Mouse (Mus musculus): Measurements from ENCODE around the gene Gp1bb. TPM values are rescaled to one million over a fixed set of nuclear protein-coding genes. Genes with fewer than 3 reads are reported as not detected.

The Gp1bb gene
- polyA plus RNA-seq, 1 experiment from 2014 or later, result 7.4 TPM

DNA sequence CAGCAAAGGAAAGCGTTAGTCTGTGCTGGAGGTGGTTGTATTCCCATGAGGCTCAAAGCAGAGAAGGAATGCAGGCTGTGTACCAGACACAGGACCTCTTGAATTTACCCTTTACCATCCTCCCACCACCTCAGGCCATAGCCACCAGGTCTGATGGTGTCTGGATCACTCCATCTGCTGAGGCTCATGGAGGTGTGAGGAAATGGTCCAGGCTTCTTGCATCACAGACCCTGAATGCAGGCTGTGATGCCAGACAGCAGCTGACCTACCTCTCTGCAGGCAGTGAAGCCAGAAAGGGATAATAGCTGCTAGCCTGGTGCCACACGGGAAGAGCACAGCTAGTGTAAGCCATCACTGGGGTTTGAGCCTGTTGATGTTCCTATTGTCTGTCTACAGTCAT, 16.2 kb upstream of the Gp1bb start:
- Histone ChIP-seq H3K4me3 (no peak overlapping the region), H3K4me1 (no peaks in the 10 kb centered on the region), H3K9me3 (no peaks in the 10 kb centered on the region), H3K27ac (no peak overlapping the region), H3K36me3 (no peaks in the 10 kb centered on the region), H3K27me3 (ENCODE audit: insufficient read depth, poor library complexity, severe bottlenecking) (peaks cover 15% of the 10 kb centered on the region; the same call in 1 of the 2 replicates)
- 53% methylated on average over 2 of the region's 2 CpGs for WGBS
- DNase-seq (ENCODE audit: low spot score), result peak; percentile 64

DNA sequence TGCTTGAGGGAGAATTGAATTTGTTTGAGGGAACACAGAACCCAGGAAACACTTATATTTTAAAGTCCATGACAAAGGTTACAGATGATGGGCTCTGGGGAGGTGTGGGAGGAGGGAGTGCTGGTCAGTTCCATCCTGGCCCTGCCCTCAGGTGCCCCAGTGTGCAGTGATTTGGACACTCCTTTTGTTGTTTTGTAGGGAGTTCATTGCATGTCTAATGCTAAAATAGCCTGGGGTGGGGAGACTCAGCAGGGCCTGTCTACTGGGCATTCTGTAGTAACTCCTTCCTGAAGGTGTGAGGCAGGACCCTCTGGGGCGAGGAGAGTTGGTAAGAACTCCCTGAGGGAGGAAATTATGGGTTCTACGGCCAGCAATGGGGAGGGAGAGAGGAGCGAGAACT, 14.6 kb upstream of the Gp1bb start:
- DNase-seq (ENCODE audit: low spot score), result peak; percentile 59
- H3K4me1 ChIP-seq, result no peaks in the 10 kb centered on the region
- H3K4me3 ChIP-seq, result no peak overlapping the region
- 57% methylated on average over 3 of the region's 3 CpGs for WGBS
- H3K9me3 ChIP-seq, result no peaks in the 10 kb centered on the region
- H3K36me3 ChIP-seq, result no peaks in the 10 kb centered on the region
- H3K27me3 ChIP-seq (ENCODE audit: insufficient read depth, poor library complexity, severe bottlenecking), result peaks cover 29% of the 10 kb centered on the region; the same call in 1 of the 2 replicates
- H3K27ac ChIP-seq, result no peak overlapping the region

DNA sequence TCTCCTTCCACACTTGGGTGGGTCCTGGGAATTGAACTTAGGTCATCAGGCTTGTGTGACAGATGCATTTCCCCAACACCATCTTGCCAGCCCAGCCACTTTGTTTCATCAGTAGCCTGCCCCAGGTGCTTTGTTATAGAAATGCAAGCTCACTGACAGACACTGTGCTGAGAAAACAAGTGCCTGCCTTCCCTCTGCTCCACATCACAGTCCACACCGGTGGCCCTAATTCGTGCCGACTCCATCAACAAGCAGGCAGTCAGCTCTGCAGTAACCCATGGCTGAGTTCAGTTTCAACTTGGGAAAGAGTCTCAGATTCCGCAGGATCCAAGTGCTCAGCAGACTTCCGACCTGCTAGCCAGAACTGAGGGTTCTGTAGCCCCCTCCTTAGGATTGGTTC, 14.2 kb upstream of the Gp1bb start:
- Histone ChIP-seq H3K4me1 (no peaks in the 10 kb centered on the region), H3K27ac (no peak overlapping the region), H3K9me3 (no peaks in the 10 kb centered on the region), H3K27me3 (ENCODE audit: insufficient read depth, poor library complexity, severe bottlenecking) (peaks cover 33% of the 10 kb centered on the region), H3K36me3 (no peaks in the 10 kb centered on the region), H3K4me3 (no peak overlapping the region)
- peak; percentile 64 for DNase-seq (ENCODE audit: low spot score)
- 77% methylated on average over 5 of the region's 5 CpGs for WGBS

DNA sequence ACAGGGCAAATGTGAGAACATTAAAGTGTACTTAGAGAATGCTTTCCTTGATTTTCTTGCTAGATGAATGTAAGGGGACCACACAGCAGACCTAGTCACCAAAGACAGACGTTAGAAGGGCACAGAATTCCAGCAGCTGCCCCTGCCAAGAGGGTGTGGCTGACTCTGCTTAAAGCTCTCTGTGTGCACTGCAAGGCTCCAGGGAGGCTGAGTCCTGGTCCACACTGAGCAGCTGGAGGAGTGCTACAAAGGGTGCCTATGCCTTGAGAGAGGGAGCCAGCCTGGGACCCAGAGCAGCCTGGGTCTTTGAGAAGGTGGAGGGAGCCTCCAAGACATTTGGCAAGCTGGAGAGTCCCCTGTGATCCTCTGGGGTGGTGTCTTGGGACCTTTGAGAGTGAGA, 11.1 kb upstream of the Gp1bb start:
- H3K27ac ChIP-seq, result no peak overlapping the region
- H3K27me3 ChIP-seq (ENCODE audit: insufficient read depth, poor library complexity, severe bottlenecking), result peaks cover 61% of the 10 kb centered on the region
- no peak overlapping the region for H3K4me3 ChIP-seq
- 17% methylated on average over 1 of the region's 1 CpGs for WGBS
- H3K9me3 ChIP-seq, result no peaks in the 10 kb centered on the region
- peaks cover 12% of the 10 kb centered on the region for H3K4me1 ChIP-seq
- no peak for DNase-seq (ENCODE audit: low spot score)
- no peaks in the 10 kb centered on the region for H3K36me3 ChIP-seq

DNA sequence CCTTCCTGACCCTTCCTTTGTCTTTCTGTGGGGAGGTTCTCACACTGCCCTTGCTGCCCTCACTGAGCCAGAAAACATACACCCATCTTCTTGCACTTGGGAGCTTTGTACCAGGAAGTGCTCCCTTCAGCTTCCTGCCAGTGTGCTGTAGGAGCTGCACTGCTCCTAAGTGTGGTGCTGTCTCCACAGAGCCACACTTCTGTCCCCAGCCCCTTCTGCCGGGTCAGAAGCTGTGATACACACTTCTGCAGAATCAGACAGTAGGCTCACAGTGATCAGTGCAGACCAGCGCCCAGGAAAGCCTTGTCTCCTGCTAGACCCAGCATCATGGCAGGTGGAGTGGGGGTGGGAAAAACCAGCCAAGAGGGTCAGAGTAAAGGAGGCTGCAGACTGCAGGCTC, 10.6 kb upstream of the Gp1bb start:
- WGBS, result 48% methylated on average over 2 of the region's 2 CpGs
- no peak for DNase-seq (ENCODE audit: low spot score)
- Histone ChIP-seq H3K27ac (no peak overlapping the region), H3K9me3 (no peaks in the 10 kb centered on the region), H3K27me3 (ENCODE audit: insufficient read depth, poor library complexity, severe bottlenecking) (peaks cover 66% of the 10 kb centered on the region), H3K4me3 (no peak overlapping the region), H3K4me1 (peaks cover 12% of the 10 kb centered on the region), H3K36me3 (no peaks in the 10 kb centered on the region)

DNA sequence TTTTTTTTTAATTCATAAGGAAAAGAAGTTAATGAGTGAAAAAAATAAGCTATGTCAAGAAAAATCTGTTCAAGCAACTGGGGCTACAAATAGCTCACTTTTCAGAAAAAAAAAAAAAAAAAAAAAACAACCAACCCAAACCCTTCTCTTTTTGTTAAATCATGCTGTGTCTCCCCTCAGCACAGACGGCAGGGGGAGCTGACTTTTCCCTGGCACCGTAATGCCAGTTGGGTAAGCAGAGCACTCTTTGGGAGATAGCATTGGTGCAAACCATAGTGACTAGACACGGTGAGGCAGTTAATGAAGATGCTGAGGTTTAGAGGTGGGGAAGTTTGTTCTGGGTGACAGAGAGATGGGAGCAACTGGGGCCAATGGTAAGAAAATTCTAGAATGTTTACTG, 9.9 kb upstream of the Gp1bb start:
- H3K36me3 ChIP-seq, result no peaks in the 10 kb centered on the region
- DNase-seq (ENCODE audit: low spot score), result no peak
- H3K27ac ChIP-seq, result no peak overlapping the region
- H3K4me3 ChIP-seq, result no peak overlapping the region
- H3K4me1 ChIP-seq, result peaks cover 12% of the 10 kb centered on the region
- WGBS, result 66% methylated on average over 3 of the region's 3 CpGs
- peaks cover 74% of the 10 kb centered on the region for H3K27me3 ChIP-seq (ENCODE audit: insufficient read depth, poor library complexity, severe bottlenecking)
- H3K9me3 ChIP-seq, result no peaks in the 10 kb centered on the region

DNA sequence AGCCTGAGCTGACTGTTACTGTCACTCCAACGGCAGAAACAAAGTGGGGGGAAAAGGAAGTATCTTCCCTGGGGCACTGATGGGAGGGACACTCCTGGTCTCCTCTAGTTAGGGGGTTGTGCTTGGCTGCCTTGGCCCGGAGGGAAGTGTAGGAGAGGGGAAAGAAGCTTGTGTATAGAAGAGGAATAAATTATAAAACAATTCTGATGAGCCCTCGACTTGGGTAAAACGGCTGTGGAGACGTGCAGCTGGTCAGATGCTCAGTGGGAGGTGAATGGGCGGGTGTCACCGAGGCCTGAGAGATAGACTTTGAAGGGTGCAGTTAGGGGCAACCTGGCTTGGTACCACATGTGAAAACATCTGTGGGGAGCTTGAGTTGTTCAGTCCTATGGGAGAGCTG, 8.9 kb upstream of the Gp1bb start:
- WGBS, result 66% methylated on average over 7 of the region's 7 CpGs
- no peak overlapping the region for H3K4me3 ChIP-seq
- DNase-seq (ENCODE audit: low spot score), result no peak
- H3K9me3 ChIP-seq, result no peaks in the 10 kb centered on the region
- peaks cover 19% of the 10 kb centered on the region for H3K4me1 ChIP-seq
- H3K36me3 ChIP-seq, result no peaks in the 10 kb centered on the region
- H3K27me3 ChIP-seq (ENCODE audit: insufficient read depth, poor library complexity, severe bottlenecking), result peaks cover 74% of the 10 kb centered on the region
- no peak overlapping the region for H3K27ac ChIP-seq

DNA sequence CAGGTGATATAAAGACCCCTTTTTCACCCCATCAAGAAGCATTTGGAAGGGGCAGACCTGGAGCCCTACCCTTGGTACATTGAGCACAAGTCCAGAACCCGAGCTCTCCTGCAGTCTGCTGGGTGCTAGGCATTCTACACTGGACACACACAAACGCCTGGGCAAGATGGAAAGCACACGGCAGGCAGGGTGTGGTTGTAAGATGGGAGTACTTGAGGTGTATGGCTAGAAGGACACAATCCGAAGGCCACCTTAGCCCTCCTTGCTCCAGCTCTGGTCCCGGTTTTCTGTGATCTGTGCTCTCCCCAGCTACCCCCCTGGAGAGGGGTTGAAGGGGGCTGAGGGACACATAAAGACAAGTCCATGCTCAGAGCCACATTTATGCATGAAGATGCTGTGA, 8.1 kb upstream of the Gp1bb start:
- Histone ChIP-seq H3K4me1 (peaks cover 27% of the 10 kb centered on the region), H3K4me3 (peak overlapping the region; percentile 74), H3K9me3 (no peaks in the 10 kb centered on the region), H3K27ac (no peak overlapping the region), H3K36me3 (no peaks in the 10 kb centered on the region), H3K27me3 (ENCODE audit: insufficient read depth, poor library complexity, severe bottlenecking) (peaks cover 80% of the 10 kb centered on the region)
- 45% methylated on average over 5 of the region's 5 CpGs for WGBS
- no peak for DNase-seq (ENCODE audit: low spot score)

DNA sequence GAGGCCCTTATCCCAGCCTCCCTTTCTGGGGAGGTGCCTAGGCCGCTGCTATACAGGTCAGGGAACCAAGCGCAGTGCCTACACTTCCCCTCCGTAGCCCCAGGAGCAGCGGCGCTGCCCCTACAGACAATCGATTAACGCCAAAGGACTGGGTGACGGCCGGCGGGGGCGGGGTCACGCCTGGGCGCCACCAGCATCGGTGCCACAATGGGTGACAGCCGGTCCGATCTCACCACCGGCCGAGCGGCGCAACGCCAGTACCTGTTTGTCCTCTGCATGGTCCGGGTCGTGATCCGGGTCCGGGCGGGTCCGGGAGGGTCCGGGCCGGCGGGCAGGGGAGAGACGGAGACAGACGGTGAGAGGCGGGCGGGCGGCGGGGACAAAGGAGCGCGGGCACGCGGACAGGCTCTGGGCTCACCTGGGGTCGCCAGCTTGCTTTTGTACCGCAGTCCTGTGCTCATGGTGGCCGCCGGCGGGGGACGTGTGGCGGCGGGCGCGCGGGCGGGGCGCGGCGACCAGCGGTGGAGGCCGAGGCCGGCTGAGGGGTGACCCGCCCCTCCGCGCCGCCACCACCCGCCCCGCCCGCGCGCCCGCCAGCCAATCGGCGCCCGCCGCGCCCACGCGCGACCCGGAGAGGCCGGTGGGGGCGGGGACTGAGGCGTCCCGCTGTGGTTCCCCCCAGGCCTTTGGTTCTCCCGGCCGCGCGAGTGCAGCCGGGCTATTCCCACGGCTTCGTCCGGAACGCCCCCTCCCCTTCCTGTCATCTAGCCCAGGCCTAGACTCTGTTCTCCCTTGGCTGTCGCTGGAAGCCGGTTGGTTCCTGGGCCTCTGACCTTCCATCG, 7.4 kb upstream of the Gp1bb start, which contains the start of gene Sept5:
Gene Sept5 (minus strand): TSS at position 565 of the 842 bp plus-strand sequence.
- H3K27me3 ChIP-seq (ENCODE audit: insufficient read depth, poor library complexity, severe bottlenecking), result peaks cover 87% of the 10 kb centered on the region
- H3K36me3 ChIP-seq, result 0 out of 2 replicates have a peak, but pooled peaks cover 1% of the 10 kb centered on the region
- WGBS, result under 1% methylated on average over 90 of the region's 93 CpGs
- peaks cover 27% of the 10 kb centered on the region for H3K4me1 ChIP-seq
- DNase-seq (ENCODE audit: low spot score), result no peak
- H3K27ac ChIP-seq, result peak within 1 kb of the TSS; percentile 82
- H3K4me3 ChIP-seq, result peak within 1 kb of the TSS; percentile 74
- no peaks in the 10 kb centered on the region for H3K9me3 ChIP-seq

DNA sequence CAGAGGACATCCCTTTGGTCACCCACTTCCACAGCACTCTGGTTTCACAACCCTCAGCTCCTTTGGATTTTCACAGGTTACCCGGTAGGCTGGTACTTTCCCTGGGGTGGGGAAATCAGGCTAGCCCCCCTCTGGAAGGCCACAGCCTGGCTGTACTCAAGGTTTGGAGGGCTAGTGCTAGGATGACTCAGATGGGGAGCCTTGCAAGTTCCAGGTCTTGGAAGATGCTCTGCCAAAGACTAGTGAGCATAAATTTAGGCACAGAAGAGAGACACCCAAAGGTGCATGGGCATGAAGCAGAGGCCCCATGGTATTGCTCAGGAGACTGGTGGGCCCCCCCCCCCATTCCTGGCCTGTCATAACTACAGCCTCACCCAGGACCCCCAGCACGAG, 6.7 kb upstream of the Gp1bb start:
- no peaks in the 10 kb centered on the region for H3K9me3 ChIP-seq
- 20% methylated on average over 2 of the region's 2 CpGs for WGBS
- H3K36me3 ChIP-seq, result 0 out of 2 replicates have a peak, but pooled peaks cover 6% of the 10 kb centered on the region
- H3K27me3 ChIP-seq (ENCODE audit: insufficient read depth, poor library complexity, severe bottlenecking), result peaks cover 94% of the 10 kb centered on the region
- H3K4me3 ChIP-seq, result peak overlapping the region; percentile 74
- peak overlapping the region; percentile 82 for H3K27ac ChIP-seq
- peaks cover 27% of the 10 kb centered on the region for H3K4me1 ChIP-seq
- DNase-seq (ENCODE audit: low spot score), result no peak

DNA sequence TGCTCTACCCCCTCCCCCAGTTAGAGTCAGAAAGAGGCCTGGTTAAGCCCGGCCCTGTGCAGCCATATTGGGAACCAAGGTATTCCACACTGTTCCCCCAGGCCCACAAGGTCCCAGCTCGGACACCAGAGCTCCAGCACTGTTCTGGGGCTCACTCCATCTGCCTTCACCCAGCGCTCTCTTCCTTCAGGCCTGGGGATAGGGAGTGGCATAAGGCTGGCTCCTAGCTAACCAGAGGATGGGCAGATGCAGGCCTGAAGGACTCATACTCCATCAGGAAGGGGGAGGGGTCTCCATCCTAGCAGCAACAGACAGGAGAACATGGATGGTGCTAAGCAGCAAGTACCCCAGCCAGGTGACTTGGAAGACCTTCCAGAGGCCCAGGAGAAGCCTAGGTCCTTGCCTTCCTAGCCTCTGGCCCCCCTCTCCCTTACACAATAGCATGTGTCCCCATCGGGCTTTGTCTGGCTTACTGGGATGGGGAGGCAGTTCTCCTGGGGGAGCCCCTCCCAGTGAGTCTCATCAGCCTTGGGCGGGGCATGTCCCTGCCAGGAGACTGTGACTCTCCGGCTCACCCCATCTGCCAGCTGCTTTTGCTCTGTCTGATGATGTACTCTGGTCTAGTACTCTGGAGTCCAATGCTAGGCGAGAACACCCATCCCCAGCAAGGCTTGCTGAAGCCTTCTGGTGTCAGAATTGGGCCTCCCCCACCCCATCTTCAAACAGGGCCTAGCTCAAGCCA, 6.2 kb upstream of the Gp1bb start:
- Histone ChIP-seq H3K36me3 (0 out of 2 replicates have a peak, but pooled peaks cover 6% of the 10 kb centered on the region), H3K27ac (no peak overlapping the region), H3K4me3 (peak overlapping the region; percentile 74), H3K4me1 (peaks cover 27% of the 10 kb centered on the region), H3K9me3 (no peaks in the 10 kb centered on the region), H3K27me3 (ENCODE audit: insufficient read depth, poor library complexity, severe bottlenecking) (peaks cover 94% of the 10 kb centered on the region)
- WGBS, result 58% methylated on average over 7 of the region's 7 CpGs
- no peak for DNase-seq (ENCODE audit: low spot score)

DNA sequence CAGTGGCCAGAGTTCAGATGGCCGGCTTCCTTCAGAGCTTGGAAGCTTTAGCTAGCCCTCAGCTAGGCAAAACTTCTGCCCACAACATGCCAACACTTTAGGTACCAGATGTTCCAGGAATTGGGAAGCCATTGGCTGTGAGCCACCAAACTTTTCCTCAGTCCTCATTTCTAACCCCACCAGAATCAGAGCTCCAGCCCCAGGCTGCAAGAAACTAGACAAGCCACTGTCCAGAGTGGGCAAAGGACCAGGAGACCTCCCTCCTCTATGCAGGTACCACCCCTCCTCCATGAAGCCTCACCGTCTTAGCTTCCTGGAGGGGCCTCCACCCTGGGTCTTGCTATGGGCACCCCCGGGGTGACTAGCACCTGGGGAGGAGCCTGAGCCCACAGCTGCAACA, 5.0 kb upstream of the Gp1bb start:
- H3K9me3 ChIP-seq, result no peaks in the 10 kb centered on the region
- WGBS, result 32% methylated on average over 3 of the region's 3 CpGs
- no peak overlapping the region for H3K4me3 ChIP-seq

DNA sequence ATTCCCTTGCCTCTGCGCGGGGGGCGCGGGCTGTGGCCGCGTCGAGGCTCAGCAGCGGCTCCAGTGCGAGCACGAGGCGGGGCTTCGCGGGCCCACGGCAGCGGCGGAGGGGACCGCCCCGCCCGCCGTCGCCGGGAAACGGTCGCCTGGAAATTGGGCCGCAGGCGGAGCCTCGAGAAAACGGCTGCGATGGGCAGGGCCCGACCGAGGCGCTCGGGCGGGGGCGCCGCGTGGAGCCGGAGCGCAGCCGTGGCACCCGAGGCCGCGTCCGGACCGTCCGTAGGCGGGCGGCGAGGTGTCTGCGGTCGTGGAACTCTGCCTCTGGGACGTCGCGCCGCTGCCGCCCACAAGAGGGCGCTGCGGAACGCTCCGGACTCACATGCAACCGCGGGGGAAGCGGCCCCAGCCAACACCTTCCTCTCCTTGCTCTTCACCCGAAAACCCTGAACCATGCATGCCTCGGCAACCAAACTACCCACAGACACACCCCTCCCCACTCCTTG, 4.2 kb upstream of the Gp1bb start, which contains the start of gene Gm49601:
Gene Gm49601 (minus strand): TSS at position 52 of the 503 bp plus-strand sequence.
- DNase-seq (ENCODE audit: low spot score), result no peak
- under 1% methylated on average over 47 of the region's 65 CpGs for WGBS
- peaks cover 95% of the 10 kb centered on the region for H3K27me3 ChIP-seq (ENCODE audit: insufficient read depth, poor library complexity, severe bottlenecking)
- H3K4me3 ChIP-seq, result peak within 1 kb of the TSS; percentile 59
- peak within 1 kb of the TSS; percentile 47 for H3K27ac ChIP-seq
- no peaks in the 10 kb centered on the region for H3K9me3 ChIP-seq
- H3K4me1 ChIP-seq, result peaks cover 42% of the 10 kb centered on the region
- peaks cover 11% of the 10 kb centered on the region for H3K36me3 ChIP-seq

More for the DNA sequence above, 5.0 kb upstream of the Gp1bb start:
- Histone ChIP-seq H3K27ac (no peak overlapping the region), H3K4me1 (peaks cover 35% of the 10 kb centered on the region), H3K36me3 (peaks cover 11% of the 10 kb centered on the region), H3K27me3 (ENCODE audit: insufficient read depth, poor library complexity, severe bottlenecking) (peaks cover 94% of the 10 kb centered on the region)
- no peak for DNase-seq (ENCODE audit: low spot score)
